Comparison of ENCODE assay signal across 41 mouse cellular contexts in the genomic region with DNA sequence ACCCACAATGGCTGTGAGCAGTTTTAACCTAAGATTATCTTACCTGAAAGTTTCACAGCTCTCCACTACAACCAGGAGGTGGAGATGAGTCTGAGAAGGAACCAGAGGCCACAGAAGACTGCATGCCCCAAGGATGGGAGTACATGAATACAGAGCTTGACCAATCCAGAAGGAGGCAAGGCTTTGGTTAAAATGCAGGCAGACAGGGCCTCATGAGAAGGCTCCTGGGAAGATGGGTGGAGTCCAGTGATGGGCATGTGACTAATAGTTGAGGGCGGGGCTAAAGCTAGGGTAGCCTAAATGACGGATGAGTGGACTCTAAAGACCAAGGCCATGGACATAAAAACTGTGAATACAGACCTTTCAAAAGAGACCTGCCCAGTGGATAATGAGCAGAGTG. TPM values are rescaled to one million over a fixed set of nuclear protein-coding genes. Genes with fewer than 3 reads are reported as not detected.
"Had no signal": no experiment of that assay in that cellular context is flagged by ENCODE, and none has a peak within 500 bp of the region (broad histone marks: within the 10 kb centered on the region; RNA-seq: fewer than 3 reads in every experiment).

Gene Iqcf6, plus strand, starts transcription at position 301 of the 400 bp plus-strand sequence.

- H3K9ac ChIP-seq: heart, embryonic 13.5 days; heart, embryonic 15.5 days; hindbrain, embryonic 13.5 days; hindbrain, embryonic 15.5 days; kidney, embryonic 15.5 days; limb, embryonic 12.5 days; liver, embryonic 13.5 days; liver, embryonic 15.5 days had no signal

- H3K4me3 ChIP-seq: heart, embryonic 10.5 days; heart, embryonic 13.5 days; heart, embryonic 15.5 days; hindbrain, embryonic 13.5 days; hindbrain, embryonic 15.5 days; kidney, embryonic 15.5 days; left cerebral cortex, adult 2 months; limb, embryonic 10.5 days; limb, embryonic 12.5 days; liver, embryonic 13.5 days; liver, embryonic 15.5 days had no signal

- H3K36me3 ChIP-seq: heart, embryonic 10.5 days; heart, embryonic 13.5 days; heart, embryonic 15.5 days; hindbrain, embryonic 13.5 days; hindbrain, embryonic 15.5 days; kidney, embryonic 15.5 days; limb, embryonic 10.5 days; limb, embryonic 12.5 days; liver, embryonic 13.5 days; liver, embryonic 15.5 days had no signal

- H3K4me1 ChIP-seq: heart, embryonic 15.5 days; hindbrain, embryonic 15.5 days; limb, embryonic 10.5 days; liver, embryonic 13.5 days; liver, embryonic 15.5 days had no signal

- H3K27me3 ChIP-seq: heart, embryonic 15.5 days; hindbrain, embryonic 13.5 days; hindbrain, embryonic 15.5 days; kidney, embryonic 15.5 days; limb, embryonic 12.5 days; liver, embryonic 13.5 days; liver, embryonic 15.5 days had no signal

- ATAC-seq: hindbrain, postnatal 0 days; intestine, embryonic 16.5 days had no signal

- H3K9me3 ChIP-seq: heart, embryonic 10.5 days; heart, embryonic 13.5 days; heart, embryonic 15.5 days; hindbrain, embryonic 13.5 days; hindbrain, embryonic 15.5 days; kidney, embryonic 15.5 days; limb, embryonic 10.5 days; limb, embryonic 12.5 days; liver, embryonic 13.5 days; liver, embryonic 15.5 days had no signal

- DNase-seq: gastrocnemius, postnatal 14 days; gastrocnemius, postnatal 36 days; heart, adult 18-20 months; heart, postnatal 14 days; heart, postnatal 36 days; kidney, adult 11 months; kidney, adult 2 months; kidney, adult 9 months; kidney, postnatal 14 days; kidney, postnatal 36 days; liver; liver, embryonic 13.5 days had no signal

- H3K4me2 ChIP-seq: heart, embryonic 13.5 days; heart, embryonic 15.5 days; hindbrain, embryonic 13.5 days; hindbrain, embryonic 15.5 days; kidney, embryonic 15.5 days; limb, embryonic 12.5 days; liver, embryonic 11.5 days; liver, embryonic 13.5 days; liver, embryonic 15.5 days had no signal

- H3K27ac ChIP-seq: heart, embryonic 10.5 days; heart, embryonic 13.5 days; heart, embryonic 15.5 days; hindbrain, embryonic 13.5 days; hindbrain, embryonic 15.5 days; hindbrain, postnatal 0 days; kidney, embryonic 15.5 days; kidney, postnatal 0 days; left cerebral cortex, adult 2 months; limb, embryonic 10.5 days; limb, embryonic 12.5 days; liver, embryonic 13.5 days; liver, embryonic 15.5 days had no signal

RNA-seq across cellular contexts. Expression of gene Iqcf6, which starts in this region (rescaled TPM):
- total RNA-seq: gastrocnemius, adult 18-20 months; gastrocnemius, adult 8-10 months; gastrocnemius, postnatal 14 days; gastrocnemius, postnatal 36 days; heart, adult 18-20 months; heart, adult 8-10 months; heart, postnatal 14 days; heart, postnatal 36 days; hematopoietic stem cell, adult 5-6 weeks; hindbrain, postnatal 0 days; layer of hippocampus, adult 18-20 months; layer of hippocampus, postnatal 10 days; layer of hippocampus, postnatal 25 days; left cerebral cortex, adult 2 months; left cerebral cortex, postnatal 14 days; left cerebral cortex, postnatal 36 days had no signal
- polyA plus RNA-seq: gonadal fat pad, adult 2 months; heart, embryonic 10.5 days; heart, embryonic 13.5 days; heart, embryonic 15.5 days; heart, postnatal 0 days; hindbrain, embryonic 11.5 days; hindbrain, embryonic 13.5 days; hindbrain, embryonic 15.5 days; hindbrain, postnatal 0 days; intestine, embryonic 14.5 days; intestine, embryonic 16.5 days; kidney, adult 2 months; kidney, embryonic 15.5 days; kidney, postnatal 0 days; large intestine, adult 2 months; limb, embryonic 10.5 days; limb, embryonic 12.5 days; limb, embryonic 14.5 days; liver, embryonic 11.5 days; liver, embryonic 13.5 days; liver, embryonic 15.5 days had no signal
